Mouse (Mus musculus): ENCODE results near the gene Slc46a1. TPM values are rescaled to one million over a fixed set of nuclear protein-coding genes. Genes with fewer than 3 reads are reported as not detected.

Slc46a1 gene
- 13.1 and 25.8 TPM in 2 replicates for polyA plus RNA-seq (2015; fragmentation: Nextera tagmentation; extraction: Ambion mirVana)

DNA sequence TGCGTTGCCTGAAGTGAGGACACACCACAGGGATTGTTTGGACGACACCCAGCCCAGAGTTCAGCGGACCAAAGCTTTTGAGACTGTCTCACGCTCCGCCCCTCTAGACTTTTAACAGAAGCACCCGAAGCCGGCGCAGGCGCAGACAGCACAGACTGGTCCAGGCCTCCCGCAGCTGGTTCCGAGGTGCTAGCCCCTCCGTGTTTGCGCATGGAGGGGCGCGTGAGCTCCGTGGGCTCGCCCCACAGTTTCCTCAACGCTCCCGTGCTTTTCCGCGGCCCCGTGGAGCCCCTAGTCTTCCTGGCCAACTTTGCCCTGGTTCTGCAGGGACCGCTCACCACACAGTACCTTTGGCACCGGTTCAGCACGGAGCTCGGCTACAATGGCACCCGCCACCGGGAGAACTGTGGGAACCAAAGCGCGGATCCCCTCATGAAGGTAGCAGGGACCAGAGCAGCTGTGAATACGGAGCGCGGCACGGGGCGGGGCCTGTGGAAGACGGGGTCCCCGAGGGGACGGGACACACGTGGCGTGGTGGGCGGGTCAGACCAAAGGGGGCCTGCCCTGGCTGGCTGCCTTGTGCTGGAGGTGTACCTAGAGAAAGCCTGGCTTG, at the start of gene Slc46a1:
Gene Slc46a1 (plus strand): TSS at position 130 of the 613 bp plus-strand sequence.

DNA sequence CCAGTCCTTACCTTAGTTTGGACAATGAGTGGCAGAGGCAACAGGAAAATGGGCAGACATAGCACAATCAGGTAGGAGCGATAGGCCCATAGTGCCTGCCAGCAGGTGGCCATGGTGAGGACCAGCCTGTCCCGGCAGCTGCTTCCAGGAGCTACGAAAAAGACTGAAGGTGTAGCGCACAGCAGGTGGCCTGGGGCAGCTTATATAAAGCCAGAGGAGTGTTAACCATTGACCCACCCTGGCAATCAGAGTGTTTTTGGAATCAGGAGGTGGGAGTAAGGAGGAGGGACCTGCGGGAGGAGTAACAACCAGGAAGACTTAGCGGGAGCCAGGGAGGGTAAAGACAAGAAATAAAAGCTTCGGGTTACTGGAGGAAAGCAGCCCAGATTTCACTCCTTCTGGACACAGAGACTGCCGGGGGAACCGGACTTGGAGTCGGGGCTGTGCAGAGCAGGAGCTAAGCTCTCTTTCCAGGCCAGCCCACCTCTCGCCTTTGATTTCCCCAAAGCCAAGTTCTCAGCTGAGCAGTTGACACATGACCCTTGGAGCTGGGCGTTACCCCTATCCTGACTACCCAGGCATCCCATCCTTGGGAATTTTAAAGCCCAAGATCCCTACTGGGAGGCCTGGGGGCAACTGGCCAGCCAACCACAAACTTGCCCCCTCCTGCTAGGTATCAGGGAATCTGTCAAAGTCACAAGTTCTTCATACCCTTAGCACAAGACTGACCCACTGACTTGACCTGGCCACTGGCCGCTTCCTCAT, 43.3 kb upstream of the Slc46a1 start, which contains the start of gene Slc13a2:
Gene Slc13a2 (minus strand): TSS at position 163 of the 765 bp plus-strand sequence.

DNA sequence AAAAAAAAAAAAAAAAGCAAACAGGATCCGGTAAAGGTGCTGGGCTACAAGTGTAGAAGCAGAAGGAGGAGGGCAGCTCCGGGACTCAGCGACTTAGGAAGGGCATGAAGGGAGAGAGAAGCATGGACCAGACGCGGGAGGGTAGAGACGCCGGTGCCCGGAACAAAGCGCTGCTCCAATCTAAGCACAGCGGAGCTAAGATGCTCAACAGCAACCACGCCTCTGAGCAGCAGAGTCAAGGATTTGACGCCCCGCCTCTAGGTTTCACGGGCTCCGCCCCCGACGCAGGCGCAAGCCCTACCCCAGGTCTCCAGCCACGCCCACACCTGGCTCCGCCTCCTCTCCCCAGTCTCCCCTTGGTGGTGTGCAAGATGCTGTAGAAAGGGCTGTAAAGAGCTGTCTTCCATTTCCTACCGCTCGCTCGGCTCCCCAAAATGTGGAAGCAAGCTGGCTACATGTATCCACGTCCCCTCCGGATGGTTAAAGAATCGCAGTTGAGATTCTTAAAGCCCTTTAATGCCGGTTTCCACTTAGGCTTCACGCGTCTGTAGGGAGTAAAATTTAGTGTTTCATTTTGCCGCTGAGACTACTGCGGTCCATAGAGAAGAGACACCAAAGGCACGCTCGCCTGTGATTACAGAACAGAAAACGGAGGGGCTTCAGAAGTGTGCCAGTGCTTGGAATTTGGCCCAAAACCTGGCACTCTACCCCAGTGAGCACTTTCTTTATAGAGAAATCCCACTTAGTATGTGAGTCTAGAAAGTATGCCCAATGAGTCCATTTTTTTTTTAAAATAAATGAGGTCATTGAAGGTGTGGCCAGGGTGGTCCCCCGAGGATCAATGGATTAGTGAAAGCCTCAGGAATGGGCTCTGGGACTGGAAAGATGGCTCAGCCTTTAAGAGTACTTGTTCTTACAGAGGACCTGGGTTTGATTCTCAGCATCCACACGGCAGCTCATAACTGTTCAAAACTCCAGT, 32.3 kb downstream of the Slc46a1 start, which contains the start of gene Sarm1:
Gene Sarm1 (minus strand): TSS at position 211 of the 979 bp plus-strand sequence.

DNA sequence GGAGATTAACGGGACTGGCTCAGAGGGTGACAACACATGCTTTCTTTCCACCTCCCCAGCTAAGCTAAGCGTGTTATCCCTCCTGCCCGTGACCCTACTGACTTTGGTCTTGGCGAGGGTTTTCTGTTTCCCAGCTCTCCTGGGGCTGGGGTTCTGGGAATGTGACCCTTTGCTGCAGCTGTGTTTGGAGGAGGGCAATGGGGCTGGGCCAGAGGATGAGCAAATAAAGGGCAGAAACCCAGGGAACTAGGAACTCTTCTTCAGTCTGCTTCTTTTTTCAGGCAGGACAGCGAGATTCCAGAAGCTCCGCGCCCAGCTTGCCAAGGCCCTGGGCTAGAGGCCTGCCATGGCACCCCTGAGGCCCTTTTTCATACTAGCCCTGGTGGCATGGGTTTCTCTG, 33.5 kb downstream of the Slc46a1 start, which contains the start of gene Vtn:
Gene Vtn (plus strand): TSS at position 88 of the 400 bp plus-strand sequence.

DNA sequence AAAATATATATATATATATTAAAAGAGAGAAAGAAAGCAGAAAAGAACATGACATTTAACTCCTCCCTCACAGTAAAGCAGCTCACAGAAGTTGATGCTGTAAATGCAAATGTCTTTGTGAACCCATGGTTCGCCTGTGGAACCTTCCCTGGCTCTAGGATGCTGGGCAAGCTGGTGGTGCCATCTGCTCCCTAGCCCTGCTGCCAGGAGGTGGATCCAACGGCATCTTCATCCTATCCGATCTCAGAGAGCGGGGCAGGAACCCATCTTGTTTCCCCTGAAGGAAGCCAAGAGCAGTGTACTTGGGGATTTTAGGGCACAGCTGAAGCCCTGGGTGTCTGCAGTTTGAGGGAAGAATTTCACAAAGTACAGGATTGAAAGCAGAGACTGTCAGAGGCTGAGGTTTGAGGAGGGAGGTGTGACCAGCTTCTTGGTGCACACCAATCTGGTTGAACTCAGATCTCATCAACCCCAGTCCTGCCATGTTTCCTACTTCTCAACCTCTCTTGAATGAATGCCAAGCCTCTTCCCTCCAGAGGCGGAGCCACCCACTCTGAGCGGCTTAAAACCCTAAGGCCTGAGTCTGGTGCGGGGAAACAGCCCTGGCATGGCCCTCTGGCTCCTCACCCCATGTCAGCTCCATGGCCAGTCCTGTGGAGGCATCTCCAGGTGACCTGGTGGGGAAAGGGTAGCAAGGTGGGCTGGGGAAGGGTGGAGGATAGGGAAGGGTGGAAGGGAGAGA, 37.6 kb downstream of the Slc46a1 start, which contains the start of gene Sebox:
Gene Sebox (plus strand): TSS at position 539 of the 742 bp plus-strand sequence.

DNA sequence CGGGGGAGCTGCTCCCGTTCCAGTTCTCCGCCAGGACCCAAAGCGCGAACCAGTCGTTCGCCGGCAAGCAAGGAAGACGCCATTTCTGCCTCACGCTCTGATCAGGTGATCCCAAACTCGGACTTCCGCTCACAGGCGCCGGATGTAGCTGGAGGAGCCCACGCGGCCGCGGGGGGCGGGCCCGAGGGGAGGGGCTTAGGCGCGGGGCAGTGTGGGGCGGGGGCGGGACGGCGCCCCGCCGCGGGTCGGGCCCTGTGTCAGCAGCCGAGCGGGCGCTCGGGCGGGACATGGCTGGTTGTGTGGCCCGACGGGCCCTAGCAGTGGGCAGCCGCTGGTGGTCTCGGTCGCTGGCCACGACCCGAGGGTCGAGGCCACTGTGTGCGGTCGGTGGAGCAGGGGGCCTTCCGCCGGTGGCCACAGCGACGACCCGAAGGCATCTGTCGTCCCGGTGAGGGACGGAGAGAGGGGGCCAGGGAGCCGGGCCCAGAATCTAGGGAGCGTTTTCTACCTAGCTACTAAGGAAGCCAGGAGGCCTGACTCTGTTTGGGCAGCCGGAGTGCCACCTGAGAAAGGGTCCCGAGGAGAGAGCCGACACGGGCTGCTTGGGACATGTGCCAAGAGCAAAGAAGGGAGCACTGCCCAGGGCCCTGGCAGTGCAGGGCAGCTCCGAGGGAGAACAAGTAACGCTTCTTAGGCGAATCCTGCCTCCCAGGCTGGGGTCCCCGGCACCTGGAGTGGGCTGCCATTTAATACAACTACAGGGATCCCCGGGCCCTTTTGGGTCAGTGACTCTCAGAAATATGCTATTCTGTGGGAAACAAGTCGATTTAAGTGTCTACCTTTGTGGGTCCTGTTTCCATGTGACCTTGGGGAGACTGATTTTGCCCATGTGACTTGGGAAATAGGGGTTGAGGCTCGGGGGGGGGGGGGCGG, 46.8 kb downstream of the Slc46a1 start, which contains the start of the genes Tmem199 and Poldip2:
Gene Tmem199 (minus strand): TSS at position 148 of the 933 bp plus-strand sequence.
Gene Poldip2 (plus strand): TSS at position 169 of the 933 bp plus-strand sequence.

Other genes with a start within 250 kb of the Slc46a1 start
- gene Sdf2, start 220.0 kb upstream of the Slc46a1 start, polyA plus RNA-seq (2015; fragmentation: Nextera tagmentation; extraction: Ambion mirVana): 161 and 193 TPM in 2 replicates
- 12.5 and 14.4 TPM in 2 replicates for gene Supt6, start 219.7 kb upstream of the Slc46a1 start, polyA plus RNA-seq (2015; fragmentation: Nextera tagmentation; extraction: Ambion mirVana)
- 39.8 and 70.6 TPM in 2 replicates for gene 2610507B11Rik, start 203.9 kb upstream of the Slc46a1 start, polyA plus RNA-seq (2015; fragmentation: Nextera tagmentation; extraction: Ambion mirVana)
- gene BC030499, start 174.9 kb upstream of the Slc46a1 start, polyA plus RNA-seq (2015; fragmentation: Nextera tagmentation; extraction: Ambion mirVana): 0.21 TPM in 1 of 2 replicates, not detected in the other
- 6.4 and 8.2 TPM in 2 replicates for gene Spag5, start 164.2 kb upstream of the Slc46a1 start, polyA plus RNA-seq (2015; fragmentation: Nextera tagmentation; extraction: Ambion mirVana)
- 13.7 and 19.6 TPM in 2 replicates for gene Aldoc, start 142.7 kb upstream of the Slc46a1 start, polyA plus RNA-seq (2015; fragmentation: Nextera tagmentation; extraction: Ambion mirVana)
- 50.8 and 80.0 TPM in 2 replicates for gene Pigs, start 137.3 kb upstream of the Slc46a1 start, polyA plus RNA-seq (2015; fragmentation: Nextera tagmentation; extraction: Ambion mirVana)
- 82.0 and 100 TPM in 2 replicates for gene Unc119, start 122.2 kb upstream of the Slc46a1 start, polyA plus RNA-seq (2015; fragmentation: Nextera tagmentation; extraction: Ambion mirVana)
- 0.06 TPM in 1 of 2 replicates, not detected in the other for gene Foxn1, start 79.1 kb upstream of the Slc46a1 start, polyA plus RNA-seq (2015; fragmentation: Nextera tagmentation; extraction: Ambion mirVana)
- 0.11 and 0.21 TPM in 2 replicates for gene Slc13a2, start 43.5 kb upstream of the Slc46a1 start, polyA plus RNA-seq (2015; fragmentation: Nextera tagmentation; extraction: Ambion mirVana)
- 5.0 and 7.8 TPM in 2 replicates for gene Sarm1, start 32.1 kb downstream of the Slc46a1 start, polyA plus RNA-seq (2015; fragmentation: Nextera tagmentation; extraction: Ambion mirVana)
- 41.1 and 59.4 TPM in 2 replicates for gene Vtn, start 33.4 kb downstream of the Slc46a1 start, polyA plus RNA-seq (2015; fragmentation: Nextera tagmentation; extraction: Ambion mirVana)
- gene Sebox, start 37.8 kb downstream of the Slc46a1 start, polyA plus RNA-seq (2015; fragmentation: Nextera tagmentation; extraction: Ambion mirVana): not detected in 2 replicates
- gene Tmem199, start 46.5 kb downstream of the Slc46a1 start, polyA plus RNA-seq (2015; fragmentation: Nextera tagmentation; extraction: Ambion mirVana): 49.5 and 55.2 TPM in 2 replicates
- gene Poldip2, start 46.5 kb downstream of the Slc46a1 start, polyA plus RNA-seq (2015; fragmentation: Nextera tagmentation; extraction: Ambion mirVana): 122 and 191 TPM in 2 replicates
- gene Tnfaip1, start 70.6 kb downstream of the Slc46a1 start, polyA plus RNA-seq (2015; fragmentation: Nextera tagmentation; extraction: Ambion mirVana): 33.2 and 38.8 TPM in 2 replicates
- 193 and 207 TPM in 2 replicates for gene Ift20, start 70.7 kb downstream of the Slc46a1 start, polyA plus RNA-seq (2015; fragmentation: Nextera tagmentation; extraction: Ambion mirVana)
- gene Tmem97, start 85.1 kb downstream of the Slc46a1 start, polyA plus RNA-seq (2015; fragmentation: Nextera tagmentation; extraction: Ambion mirVana): 34.3 and 47.6 TPM in 2 replicates
- gene Nlk, start 231.7 kb downstream of the Slc46a1 start, polyA plus RNA-seq (2015; fragmentation: Nextera tagmentation; extraction: Ambion mirVana): 12.1 and 15.6 TPM in 2 replicates